Mouse (Mus musculus): ENCODE results near the gene Kdm2a. TPM values are rescaled to one million over a fixed set of nuclear protein-coding genes. Genes with fewer than 3 reads are reported as not detected.

The Kdm2a gene
- polyA plus RNA-seq (2017; shearing (Covaris generic)) = 10 to 100 TPM; 54.9 to 68.6 TPM

DNA sequence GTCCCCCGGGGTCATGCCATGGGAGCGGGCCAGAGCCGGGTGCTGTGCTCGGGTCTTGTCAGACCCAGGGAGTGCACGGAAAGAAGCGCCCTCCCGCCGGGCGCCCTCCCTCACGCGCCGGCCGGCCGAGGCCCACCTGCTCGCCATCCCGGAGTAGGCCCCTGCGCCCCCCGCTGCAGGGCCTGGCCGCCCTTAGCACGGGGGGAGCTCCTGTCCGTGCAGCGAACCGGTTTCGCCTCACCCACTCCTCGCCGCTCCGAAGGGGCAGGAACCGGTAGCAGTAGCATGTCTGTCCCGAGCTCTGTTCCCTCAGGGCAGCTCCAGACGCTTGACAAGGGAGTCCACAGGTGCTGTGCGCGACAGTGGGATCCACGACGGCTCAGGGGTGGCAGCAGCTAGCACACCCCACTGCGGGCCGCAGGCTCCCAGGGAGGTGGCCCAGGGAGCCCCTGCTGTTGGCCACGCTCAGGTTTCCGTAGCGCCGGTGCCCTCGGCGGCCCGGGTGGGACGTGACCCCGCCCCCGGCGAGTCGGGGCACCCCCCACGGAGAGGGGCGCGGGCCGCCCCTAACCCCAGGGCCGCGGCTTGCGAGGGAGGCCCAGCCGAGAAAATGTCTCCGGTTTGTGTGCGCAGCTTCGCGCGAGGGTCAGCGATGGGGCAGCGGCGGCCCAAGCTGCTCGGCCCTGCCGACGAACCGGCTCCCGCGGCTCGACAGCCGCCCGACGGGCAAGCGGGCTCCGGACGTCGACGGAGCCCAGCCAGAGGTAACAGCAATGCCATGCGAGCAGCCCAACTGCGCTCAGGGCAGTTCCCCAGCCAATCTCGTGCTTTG, at the start of gene Kdm2a:
TSS of gene Kdm2a (minus strand) at position 488 of the 832 bp plus-strand sequence.
- ATAC-seq = no peak

DNA sequence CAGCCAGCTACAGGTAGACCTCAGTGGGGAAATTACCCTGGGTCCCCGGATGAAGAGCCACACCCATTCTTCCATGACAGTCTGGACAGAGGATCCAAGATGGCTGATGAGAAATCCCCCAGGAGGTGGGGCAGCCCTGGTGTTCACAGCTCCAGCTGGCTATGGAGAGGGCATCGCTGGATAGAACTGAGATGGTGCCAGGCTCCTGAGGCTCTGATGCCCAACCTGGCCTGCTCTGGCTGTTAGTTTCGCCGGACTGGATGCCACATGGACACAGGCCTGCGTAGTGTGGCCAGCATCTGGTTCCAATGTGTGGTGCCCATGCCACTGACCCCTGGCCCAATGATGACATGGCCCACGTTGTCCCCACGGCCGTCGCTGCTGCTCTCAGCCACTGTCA, 49.4 kb upstream of the Kdm2a start:
- no peak for ATAC-seq

DNA sequence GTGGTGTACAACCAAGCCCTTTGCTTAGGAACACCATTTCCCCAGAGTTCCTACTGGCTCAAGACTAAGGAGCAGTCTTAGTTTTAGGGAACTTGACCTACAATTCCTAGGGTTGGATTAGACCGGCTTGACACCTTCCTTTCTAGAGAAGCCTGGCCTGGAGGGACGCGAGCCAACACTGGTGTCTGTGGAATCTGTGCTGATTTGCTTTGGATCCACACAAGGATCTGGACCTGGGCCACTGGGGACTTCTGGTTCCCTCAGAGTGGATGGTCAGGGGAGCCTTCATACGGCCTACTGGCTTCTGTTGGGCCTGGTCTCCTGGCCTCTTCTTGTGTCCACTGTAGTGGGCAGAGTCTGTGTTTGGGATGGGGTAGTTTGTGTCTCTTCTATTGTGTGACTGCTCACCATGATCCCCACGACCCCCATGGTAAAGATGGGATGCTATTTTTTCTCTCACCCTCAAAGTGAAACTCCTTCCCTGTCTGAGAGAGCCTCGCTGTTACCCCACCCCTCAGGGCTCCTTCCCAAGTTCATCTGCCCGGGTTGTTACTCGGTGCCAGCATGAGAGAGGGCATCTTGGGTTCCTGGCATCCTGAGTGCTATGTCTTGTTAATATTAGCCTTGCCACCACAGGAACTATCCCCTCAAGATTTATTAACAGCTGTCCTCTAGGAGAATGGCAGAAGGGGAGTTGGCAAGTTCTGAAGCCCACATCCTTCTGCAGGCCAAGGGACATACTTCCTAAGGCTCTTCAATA, 48.8 kb upstream of the Kdm2a start:
- ATAC-seq = no peak

GRCm38 (mm10) chr19:4442408-4442807, 44.3 kb upstream of the Kdm2a start:
- no peak for ATAC-seq

DNA sequence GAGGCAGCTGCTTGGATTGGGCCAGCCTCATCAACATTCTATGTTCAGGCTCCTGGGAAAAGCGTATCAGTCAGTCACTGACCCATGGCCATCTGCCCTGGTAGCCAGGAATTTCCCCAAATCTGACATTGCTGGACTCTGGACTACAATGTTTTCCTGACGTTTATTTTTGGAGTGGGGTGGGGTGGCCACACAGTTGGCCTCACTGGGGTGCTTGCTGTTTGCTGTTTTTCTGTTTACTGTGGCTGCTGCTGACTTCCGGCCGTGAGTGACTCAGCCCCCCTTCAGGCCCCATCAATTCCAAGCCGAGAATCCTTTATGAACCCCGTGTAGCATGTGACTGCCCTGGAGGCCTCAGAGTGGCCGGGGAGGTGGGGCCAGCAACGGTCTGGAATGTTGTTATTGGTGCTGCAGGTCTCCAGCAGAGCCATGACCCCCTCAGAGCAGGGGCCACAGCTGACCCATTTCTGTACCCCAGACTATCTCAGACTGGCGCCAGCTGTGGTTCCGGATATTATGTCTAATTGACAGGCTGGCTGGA, 43.6 kb upstream of the Kdm2a start:
- no peak for ATAC-seq

GRCm38 (mm10) chr19:4441090-4441591, 43.1 kb upstream of the Kdm2a start:
- peak; percentile 52 for ATAC-seq

DNA sequence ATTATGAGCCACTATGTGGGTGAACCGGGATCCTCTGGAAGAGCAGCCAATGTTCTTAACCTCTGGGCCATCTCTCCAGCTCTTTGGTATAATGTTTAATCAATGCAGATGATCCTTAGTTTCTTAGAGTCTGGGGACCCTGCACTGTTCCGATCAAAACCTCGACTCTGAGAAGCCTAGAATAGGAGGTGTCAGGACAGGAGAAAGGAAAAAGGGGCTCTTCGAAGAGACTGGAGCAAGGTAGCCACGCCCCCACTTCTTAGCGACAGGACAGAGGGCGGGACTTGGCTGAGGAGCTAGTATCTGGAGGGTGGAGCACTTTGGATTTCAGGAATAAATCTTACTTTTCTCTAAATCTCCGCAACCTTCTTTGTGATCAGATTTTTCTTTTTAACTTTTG, 42.1 kb upstream of the Kdm2a start:
- ATAC-seq = no peak

- ATAC-seq = no peak
These were observed 41.2 kb upstream of the Kdm2a start, which contains the start of gene Rhod for GRCm38 (mm10) chr19:4439161-4439801. Rhod (minus strand) TSS chr19:4439432.

- no peak for ATAC-seq
These were observed 40.7 kb upstream of the Kdm2a start for GRCm38 (mm10) chr19:4438791-4439160.

- ATAC-seq = no peak
These were observed 39.8 kb upstream of the Kdm2a start for GRCm38 (mm10) chr19:4437886-4438285.

DNA sequence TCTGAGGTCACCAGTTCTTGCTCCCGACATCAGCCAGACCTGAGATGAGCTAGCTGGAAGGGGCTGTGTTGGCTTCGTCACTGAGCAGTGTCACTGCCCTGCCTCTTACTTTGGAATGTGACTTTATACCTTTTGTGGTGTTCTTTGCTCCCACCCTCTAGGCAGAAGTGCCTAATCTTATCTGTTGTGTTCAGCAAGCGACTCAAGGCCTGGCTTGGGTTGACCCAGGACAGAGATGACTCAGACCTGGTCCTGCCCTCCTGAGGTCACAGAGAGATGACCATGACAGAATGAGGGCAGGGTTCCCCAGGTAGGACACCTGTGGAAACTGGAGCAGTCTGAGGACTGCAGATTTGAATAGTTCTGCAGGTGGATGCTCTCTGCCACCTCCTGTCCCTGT, 38.2 kb upstream of the Kdm2a start:
- ATAC-seq = no peak

GRCm38 (mm10) chr19:4434999-4435398, 36.9 kb upstream of the Kdm2a start:
- no peak for ATAC-seq

- no peak for ATAC-seq
These were observed 35.7 kb upstream of the Kdm2a start for GRCm38 (mm10) chr19:4433756-4434155.

DNA sequence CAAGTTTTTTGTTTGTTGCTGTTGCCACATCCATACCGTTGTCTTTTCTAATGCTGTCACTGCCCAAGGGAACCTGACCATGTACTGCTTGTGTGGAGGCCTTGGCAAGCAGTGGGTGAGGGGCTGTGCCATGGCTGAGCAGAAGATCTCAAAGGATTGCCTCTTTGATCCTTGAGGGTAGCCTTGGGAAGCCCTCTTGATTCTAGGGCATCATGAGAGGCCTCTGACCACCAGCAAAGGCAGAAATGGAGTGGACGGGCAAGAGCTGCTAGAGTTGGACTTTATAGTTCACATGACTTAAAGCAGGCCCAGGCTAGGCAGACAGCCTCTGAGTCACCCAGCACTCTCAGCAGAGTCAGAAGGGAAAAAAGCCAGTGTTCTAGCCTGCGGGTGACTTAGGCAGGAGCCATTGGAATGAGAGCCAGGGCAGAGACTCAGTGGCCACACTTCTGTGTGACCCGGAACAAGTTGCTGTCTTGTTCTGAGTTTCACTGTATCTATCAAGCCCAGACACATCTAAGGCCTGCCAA, 32.1 kb upstream of the Kdm2a start:
- ATAC-seq = no peak

GRCm38 (mm10) chr19:4425610-4426366, 27.7 kb upstream of the Kdm2a start:
- ATAC-seq = no peak

GRCm38 (mm10) chr19:4423021-4423420, 24.9 kb upstream of the Kdm2a start:
- no peak for ATAC-seq

- ATAC-seq = no peak
These were observed 24.5 kb upstream of the Kdm2a start for GRCm38 (mm10) chr19:4422581-4422980.

GRCm38 (mm10) chr19:4420153-4420910, 22.2 kb upstream of the Kdm2a start:
- no peak for ATAC-seq

DNA sequence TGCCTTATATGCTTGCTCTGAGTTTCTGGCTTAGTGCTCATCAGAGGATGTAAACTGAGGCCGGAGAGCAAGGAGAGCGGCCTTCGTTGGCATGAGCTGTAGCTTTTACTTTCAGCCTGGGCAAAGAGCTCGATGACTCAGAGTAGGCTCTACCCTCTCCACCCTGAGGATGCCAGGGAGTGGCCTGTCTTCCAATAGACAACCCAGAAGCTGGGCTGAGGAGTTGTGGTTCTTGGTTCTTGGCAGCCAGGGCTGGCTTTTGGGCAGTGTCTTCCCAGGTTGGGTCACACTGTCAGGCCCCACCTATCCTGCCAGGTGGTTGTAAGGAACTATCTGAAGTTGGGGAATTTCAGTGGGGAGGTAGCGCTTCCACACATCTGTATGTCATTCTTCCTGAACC, 21.6 kb upstream of the Kdm2a start:
- ATAC-seq = no peak

DNA sequence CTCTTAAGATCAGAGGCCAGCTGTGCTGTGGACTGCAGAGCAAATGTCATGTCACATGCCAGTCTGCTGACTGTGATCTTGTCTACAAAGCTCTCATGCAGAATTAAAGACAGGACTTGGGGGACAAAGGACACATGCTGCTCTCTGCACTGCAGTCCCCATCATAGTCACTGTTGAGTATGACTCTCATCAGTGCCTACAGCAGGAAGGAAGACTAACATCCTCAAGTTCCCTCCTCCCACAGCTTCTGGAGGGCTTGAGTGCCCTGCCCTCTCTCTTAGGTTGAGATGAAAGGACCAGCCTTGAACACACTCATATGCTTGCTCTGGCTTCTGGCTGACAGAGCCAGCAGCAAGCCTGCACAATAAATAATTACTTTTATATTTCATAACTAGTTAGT, 19.6 kb upstream of the Kdm2a start:
- no peak for ATAC-seq

DNA sequence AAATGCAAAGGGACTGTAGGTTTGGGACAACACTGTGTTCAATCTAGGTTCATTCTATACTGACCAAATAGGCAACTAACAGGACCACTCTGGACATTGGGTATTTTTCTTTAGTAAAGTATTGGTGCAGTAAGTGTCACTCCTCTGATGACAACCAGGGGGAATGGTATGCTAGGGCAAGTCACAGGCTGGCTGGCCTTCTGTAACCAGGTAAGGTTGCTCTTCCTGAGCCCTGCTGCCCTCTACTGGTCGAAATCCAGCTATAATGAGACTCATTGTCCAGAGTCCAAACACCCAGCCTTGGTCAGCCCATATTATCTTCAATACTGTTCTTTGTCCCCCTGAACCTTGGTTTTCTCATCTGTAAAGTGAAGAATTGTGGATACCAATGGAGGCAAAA, 19.1 kb upstream of the Kdm2a start:
- ATAC-seq = no peak
